Mouse (Mus musculus) MEL (cell line): Measurements from ENCODE around the gene Gtf2b.

ENCODE experiments used
- CHD1 ChIP-seq: IDR thresholded peaks from 2 replicates; pipeline ENCODE4 v1.6.1; 2012; ENCODE audit warnings: low read depth, mild to moderate bottlenecking, inconsistent platforms, low read length, improper control_type of control experiment
- CTCF ChIP-seq, 3 experiments: IDR thresholded peaks in 2 of 3; conservative IDR thresholded peaks in 1 of 3; 2 replicates each; pipeline ENCODE4 v1.5.1; 2011 to 2012; ENCODE audit warnings: low read length in 3 of 3, low read depth in 2 of 3, mild to moderate bottlenecking in 2 of 3, improper control_type of control experiment in 1 of 3, inconsistent platforms in 1 of 3, mixed read lengths in 1 of 3, moderate library complexity in 1 of 3; ENCODE audit not compliant: control insufficient read depth in 1 of 3, insufficient read depth in 1 of 3, poor library complexity in 1 of 3, severe bottlenecking in 1 of 3
- E2F4 ChIP-seq: IDR thresholded peaks from 2 replicates; pipeline ENCODE4 v1.6.1; 2011; ENCODE audit warnings: low read depth, low read length, improper control_type of control experiment, borderline replicate concordance
- EP300 ChIP-seq, 2 experiments: IDR thresholded peaks; 2 replicates each; pipeline ENCODE4 v1.6.1; 2011; ENCODE audit warnings: improper control_type of control experiment in 2 of 2, low read length in 2 of 2, low read depth in 1 of 2, mild to moderate bottlenecking in 1 of 2
- ETS1 ChIP-seq: IDR thresholded peaks from 2 replicates; pipeline ENCODE4 v1.6.1; 2012; ENCODE audit warnings: low read depth, mild to moderate bottlenecking, inconsistent platforms, low read length, improper control_type of control experiment, moderate library complexity
- MAX ChIP-seq: IDR thresholded peaks from 2 replicates; pipeline ENCODE4 v1.6.1; 2011; ENCODE audit warnings: low read length, improper control_type of control experiment
- POLR2A ChIP-seq, 2 experiments: IDR thresholded peaks; 2 replicates each; pipeline ENCODE4 v1.6.1; 2011 to 2012; ENCODE audit warnings: low read length in 2 of 2, mild to moderate bottlenecking in 2 of 2, control low read depth in 1 of 2, improper control_type of control experiment in 1 of 2, low read depth in 1 of 2, moderate library complexity in 1 of 2; ENCODE audit not compliant: control insufficient read depth in 1 of 2, insufficient read depth in 1 of 2, poor library complexity in 1 of 2
- TAL1 ChIP-seq: IDR thresholded peaks from 2 replicates; pipeline ENCODE4 v1.6.1; 2012; ENCODE audit warnings: mild to moderate bottlenecking, inconsistent platforms, low read length, moderate library complexity, mixed read lengths
- TCF12 ChIP-seq: IDR thresholded peaks from 2 replicates; pipeline ENCODE4 v1.6.1; 2014; ENCODE audit warnings: low read depth, mild to moderate bottlenecking, inconsistent platforms, low read length, improper control_type of control experiment, moderate library complexity

DNA sequence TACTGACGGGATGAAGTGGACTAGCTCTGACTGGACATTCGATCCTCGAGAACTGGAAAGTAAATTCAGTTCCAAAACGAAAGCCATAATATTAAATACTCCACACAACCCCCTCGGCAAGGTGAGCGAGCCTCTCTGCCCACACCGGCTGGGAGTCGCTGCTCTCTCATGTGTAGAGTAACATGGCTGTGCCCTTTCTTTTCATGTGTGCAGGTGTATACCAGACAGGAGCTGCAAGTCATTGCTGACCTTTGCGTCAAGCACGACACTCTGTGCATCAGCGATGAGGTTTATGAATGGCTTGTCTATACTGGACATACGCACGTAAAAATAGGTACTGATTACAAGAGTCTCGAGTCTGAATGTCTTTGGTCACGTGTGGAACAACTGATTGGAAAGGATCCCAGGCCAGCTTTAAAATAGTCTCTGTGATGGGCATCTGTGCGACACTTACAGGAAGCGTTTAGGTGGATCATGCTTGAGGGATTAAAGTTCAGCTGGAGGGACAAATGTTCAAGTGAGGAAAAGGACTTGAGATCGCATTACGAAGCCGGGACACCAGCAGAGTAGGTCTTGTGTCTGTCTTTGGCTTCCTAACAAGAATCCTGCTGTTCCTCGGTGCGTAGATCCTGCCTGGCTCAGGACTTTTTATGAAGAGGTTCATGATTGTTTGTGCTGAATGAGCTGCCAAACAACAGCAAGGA is 38.7 kb upstream of the Gtf2b start:
- TF ChIP-seq CTCF (IDR thresholded peaks at IDR 0.05 in 2 of 3, conservative IDR thresholded peaks at IDR 0.05 in 1 of 3; ENCODE audit: control insufficient read depth in 1 of 3, insufficient read depth in 1 of 3, low read depth in 2 of 3, low read length in 3 of 3, poor library complexity in 1 of 3, severe bottlenecking in 1 of 3) (no peak), ETS1 (no peak), MAX (no peak), CHD1 (no peak), POLR2A (IDR thresholded peaks at IDR 0.05; ENCODE audit: control insufficient read depth in 1 of 2, insufficient read depth in 1 of 2, low read depth in 1 of 2, low read length in 2 of 2, poor library complexity in 1 of 2) (no peak), E2F4 (no peak), TAL1 (no peak), TCF12 (no peak), EP300 (IDR thresholded peaks at IDR 0.05; ENCODE audit: low read depth in 1 of 2, low read length in 2 of 2) (no peak)
